Mouse (Mus musculus): ENCODE results near the gene Samd13. TPM values are rescaled to one million over a fixed set of nuclear protein-coding genes. Genes with fewer than 3 reads are reported as not detected.

Gene Samd13
- polyA plus RNA-seq, 1 experiment from 2014 or later, result 0.24 TPM

- ATAC-seq (ENCODE audit: low FRiP score) (no peak), DNase-seq (ENCODE audit: low spot score) (no peak)
- no peak overlapping the region for H3K4me3 ChIP-seq (replicated peaks; ENCODE audit: low read length)
- no peak overlapping the region for H3K9ac ChIP-seq
- no peaks in the 10 kb centered on the region for H3K36me3 ChIP-seq (replicated peaks; ENCODE audit: control insufficient read depth, insufficient read depth)
- WGBS, result 92% methylated on average over 4 of the region's 4 CpGs
- H3K27ac ChIP-seq, result no peak overlapping the region
- H3K4me2 ChIP-seq (replicated peaks), result no peak overlapping the region
- H3K27me3 ChIP-seq (ENCODE audit: control insufficient read depth, insufficient read depth, low read length), result no peaks in the 10 kb centered on the region
- peaks cover 6% of the 10 kb centered on the region; the same call in 1 of the 2 replicates for H3K4me1 ChIP-seq (replicated peaks; ENCODE audit: control insufficient read depth, insufficient read depth, low read length)
- no peaks in the 10 kb centered on the region for H3K9me3 ChIP-seq (ENCODE audit: control insufficient read depth, low read length)
Measured at GRCm38 (mm10) chr3:146611821-146612220, 73.6 kb downstream of the Samd13 start.

GRCm38 (mm10) chr3:146611261-146611660 is 74.1 kb downstream of the Samd13 start:
- H3K4me3 ChIP-seq (replicated peaks; ENCODE audit: low read length), result no peak overlapping the region
- H3K4me1 ChIP-seq (replicated peaks; ENCODE audit: control insufficient read depth, insufficient read depth, low read length), result peaks cover 6% of the 10 kb centered on the region; the same call in 1 of the 2 replicates
- H3K9me3 ChIP-seq (ENCODE audit: control insufficient read depth, low read length), result no peaks in the 10 kb centered on the region
- 75% methylated on average over 4 of the region's 4 CpGs for WGBS
- ATAC-seq (ENCODE audit: low FRiP score) (no peak), DNase-seq (ENCODE audit: low spot score) (no peak)
- H3K27ac ChIP-seq, result no peak overlapping the region
- H3K4me2 ChIP-seq (replicated peaks), result no peak overlapping the region
- H3K36me3 ChIP-seq (replicated peaks; ENCODE audit: control insufficient read depth, insufficient read depth), result no peaks in the 10 kb centered on the region
- no peaks in the 10 kb centered on the region for H3K27me3 ChIP-seq (ENCODE audit: control insufficient read depth, insufficient read depth, low read length)
- no peak overlapping the region for H3K9ac ChIP-seq

- ATAC-seq (ENCODE audit: low FRiP score), result no peak
- no peak overlapping the region for H3K4me3 ChIP-seq (replicated peaks; ENCODE audit: low read length)
- H3K4me1 ChIP-seq (replicated peaks; ENCODE audit: control insufficient read depth, insufficient read depth, low read length), result peaks cover 6% of the 10 kb centered on the region; the same call in 1 of the 2 replicates
- H3K36me3 ChIP-seq (replicated peaks; ENCODE audit: control insufficient read depth, insufficient read depth), result no peaks in the 10 kb centered on the region
- H3K27me3 ChIP-seq (ENCODE audit: control insufficient read depth, insufficient read depth, low read length), result no peaks in the 10 kb centered on the region
- 86% methylated on average over 10 of the region's 10 CpGs for WGBS
- H3K9me3 ChIP-seq (ENCODE audit: control insufficient read depth, low read length), result no peaks in the 10 kb centered on the region
- DNase-seq (ENCODE audit: low spot score), result no peak
- no peak overlapping the region for H3K9ac ChIP-seq
- no peak overlapping the region for H3K27ac ChIP-seq
- no peak overlapping the region for H3K4me2 ChIP-seq (replicated peaks)
Measured at GRCm38 (mm10) chr3:146610322-146610721, 75.1 kb downstream of the Samd13 start.

GRCm38 (mm10) chr3:146607368-146607767 is 78.0 kb downstream of the Samd13 start:
- Histone ChIP-seq H3K36me3 (replicated peaks; ENCODE audit: control insufficient read depth, insufficient read depth) (no peaks in the 10 kb centered on the region), H3K4me1 (replicated peaks; ENCODE audit: control insufficient read depth, insufficient read depth, low read length) (peaks cover 6% of the 10 kb centered on the region; the same call in 1 of the 2 replicates), H3K9ac (no peak overlapping the region), H3K9me3 (ENCODE audit: control insufficient read depth, low read length) (no peaks in the 10 kb centered on the region), H3K4me2 (replicated peaks) (no peak overlapping the region), H3K4me3 (replicated peaks; ENCODE audit: low read length) (no peak overlapping the region), H3K27me3 (ENCODE audit: control insufficient read depth, insufficient read depth, low read length) (no peaks in the 10 kb centered on the region), H3K27ac (no peak overlapping the region)
- DNase-seq (ENCODE audit: low spot score) (peak; percentile 52), ATAC-seq (ENCODE audit: low FRiP score) (0 out of 2 replicates have a peak, but pooled peaks have one; percentile 60)
- 12% methylated on average over 1 of the region's 1 CpGs for WGBS

GRCm38 (mm10) chr3:146604647-146605046 is 80.7 kb downstream of the Samd13 start:
- Histone ChIP-seq H3K27me3 (ENCODE audit: control insufficient read depth, insufficient read depth, low read length) (no peaks in the 10 kb centered on the region), H3K27ac (no peak overlapping the region)
- no peak for DNase-seq (ENCODE audit: low spot score)

GRCm38 (mm10) chr3:146602531-146602930 is 82.9 kb downstream of the Samd13 start:
- H3K27ac ChIP-seq, result no peak overlapping the region
- ATAC-seq (ENCODE audit: low FRiP score) (no peak), DNase-seq (ENCODE audit: low spot score) (no peak)
- no peak overlapping the region for H3K4me2 ChIP-seq (replicated peaks)
- WGBS, result 97% methylated on average over 3 of the region's 3 CpGs
- no peaks in the 10 kb centered on the region for H3K9me3 ChIP-seq (ENCODE audit: control insufficient read depth, low read length)
- no peaks in the 10 kb centered on the region for H3K36me3 ChIP-seq (replicated peaks; ENCODE audit: control insufficient read depth, insufficient read depth)
- no peaks in the 10 kb centered on the region for H3K27me3 ChIP-seq (ENCODE audit: control insufficient read depth, insufficient read depth, low read length)
- no peak overlapping the region for H3K4me3 ChIP-seq (replicated peaks; ENCODE audit: low read length)
- H3K4me1 ChIP-seq (replicated peaks; ENCODE audit: control insufficient read depth, insufficient read depth, low read length), result peaks cover 2% of the 10 kb centered on the region; the same call in 1 of the 2 replicates
- H3K9ac ChIP-seq, result no peak overlapping the region

More at GRCm38 (mm10) chr3:146604647-146605046, 80.7 kb downstream of the Samd13 start:
- Histone ChIP-seq H3K9me3 (ENCODE audit: control insufficient read depth, low read length) (no peaks in the 10 kb centered on the region), H3K4me3 (replicated peaks; ENCODE audit: low read length) (no peak overlapping the region), H3K4me2 (replicated peaks) (no peak overlapping the region), H3K9ac (no peak overlapping the region), H3K36me3 (replicated peaks; ENCODE audit: control insufficient read depth, insufficient read depth) (no peaks in the 10 kb centered on the region), H3K4me1 (replicated peaks; ENCODE audit: control insufficient read depth, insufficient read depth, low read length) (peaks cover 6% of the 10 kb centered on the region; the same call in 1 of the 2 replicates)
- no peak for ATAC-seq (ENCODE audit: low FRiP score)
- WGBS, result 76% methylated on average over 9 of the region's 9 CpGs

GRCm38 (mm10) chr3:146601205-146601604 is 84.2 kb downstream of the Samd13 start:
- H3K27me3 ChIP-seq (ENCODE audit: control insufficient read depth, insufficient read depth, low read length), result no peaks in the 10 kb centered on the region
- H3K27ac ChIP-seq, result no peak overlapping the region
- ATAC-seq (ENCODE audit: low FRiP score) (no peak), DNase-seq (ENCODE audit: low spot score) (no peak)
- H3K4me3 ChIP-seq (replicated peaks; ENCODE audit: low read length), result no peak overlapping the region
- H3K4me1 ChIP-seq (replicated peaks; ENCODE audit: control insufficient read depth, insufficient read depth, low read length), result no peaks in the 10 kb centered on the region
- H3K9me3 ChIP-seq (ENCODE audit: control insufficient read depth, low read length), result no peaks in the 10 kb centered on the region
- WGBS, result 91% methylated on average over 2 of the region's 2 CpGs
- H3K4me2 ChIP-seq (replicated peaks), result no peak overlapping the region
- H3K9ac ChIP-seq, result no peak overlapping the region
- H3K36me3 ChIP-seq (replicated peaks; ENCODE audit: control insufficient read depth, insufficient read depth), result no peaks in the 10 kb centered on the region

GRCm38 (mm10) chr3:146599198-146599900 is 86.0 kb downstream of the Samd13 start:
- Histone ChIP-seq H3K4me1 (replicated peaks; ENCODE audit: control insufficient read depth, insufficient read depth, low read length) (no peaks in the 10 kb centered on the region), H3K9ac (no peak overlapping the region), H3K27ac (no peak overlapping the region), H3K4me2 (replicated peaks) (no peak overlapping the region), H3K9me3 (ENCODE audit: control insufficient read depth, low read length) (no peaks in the 10 kb centered on the region), H3K27me3 (ENCODE audit: control insufficient read depth, insufficient read depth, low read length) (no peaks in the 10 kb centered on the region), H3K4me3 (replicated peaks; ENCODE audit: low read length) (no peak overlapping the region), H3K36me3 (replicated peaks; ENCODE audit: control insufficient read depth, insufficient read depth) (no peaks in the 10 kb centered on the region)
- no peak for DNase-seq (ENCODE audit: low spot score)
- 88% methylated on average over 6 of the region's 6 CpGs for WGBS
- ATAC-seq (ENCODE audit: low FRiP score), result no peak

GRCm38 (mm10) chr3:146598411-146598810 is 87.0 kb downstream of the Samd13 start:
- Histone ChIP-seq H3K27me3 (ENCODE audit: control insufficient read depth, insufficient read depth, low read length) (no peaks in the 10 kb centered on the region), H3K9ac (no peak overlapping the region), H3K27ac (no peak overlapping the region), H3K4me2 (replicated peaks) (no peak overlapping the region), H3K4me1 (replicated peaks; ENCODE audit: control insufficient read depth, insufficient read depth, low read length) (no peaks in the 10 kb centered on the region), H3K4me3 (replicated peaks; ENCODE audit: low read length) (no peak overlapping the region), H3K36me3 (replicated peaks; ENCODE audit: control insufficient read depth, insufficient read depth) (no peaks in the 10 kb centered on the region), H3K9me3 (ENCODE audit: control insufficient read depth, low read length) (no peaks in the 10 kb centered on the region)
- 92% methylated on average over 6 of the region's 6 CpGs for WGBS
- no peak for DNase-seq (ENCODE audit: low spot score)
- no peak for ATAC-seq (ENCODE audit: low FRiP score)
